Mouse (Mus musculus): ENCODE results near the gene Cdt1.
A peak's percentile ranks its signal among the peaks of the same experiment; 100 is the strongest.

The Cdt1 gene

GRCm38 (mm10) chr8:122611295-122612133 is 43.7 kb downstream of the Cdt1 start, which contains the start of the genes Galns and Trappc2l:
TSS of gene Galns (minus strand) at chr8:122611463.
TSS of gene Trappc2l (plus strand) at chr8:122611640.
- peak; percentile 99 for DNase-seq (ENCODE audit: low read depth)

- peak; percentile 65 for DNase-seq (ENCODE audit: low read depth)
These were observed 48.5 kb downstream of the Cdt1 start for GRCm38 (mm10) chr8:122616181-122616905.

GRCm38 (mm10) chr8:122617947-122618546 is 50.2 kb downstream of the Cdt1 start:
- DNase-seq (ENCODE audit: low read depth) = peak; percentile 93

GRCm38 (mm10) chr8:122618660-122619378 is 51.0 kb downstream of the Cdt1 start:
- DNase-seq (ENCODE audit: low read depth) = no peak

- DNase-seq (ENCODE audit: low read depth) = no peak
These were observed 52.6 kb downstream of the Cdt1 start for GRCm38 (mm10) chr8:122620446-122620845.

GRCm38 (mm10) chr8:122622727-122623126 is 54.9 kb downstream of the Cdt1 start, which contains the start of gene Pabpn1l:
TSS of gene Pabpn1l (minus strand) at chr8:122622739.
- DNase-seq (ENCODE audit: low read depth) = no peak

Data from NIH3T3 (cell line).